Mouse (Mus musculus): ENCODE data around the gene Atp2a2. TPM values are rescaled to one million over a fixed set of nuclear protein-coding genes. Genes with fewer than 3 reads are reported as not detected.

The Atp2a2 gene
- polyA plus RNA-seq, 1 experiment from 2014 or later: 74.1 TPM

DNA sequence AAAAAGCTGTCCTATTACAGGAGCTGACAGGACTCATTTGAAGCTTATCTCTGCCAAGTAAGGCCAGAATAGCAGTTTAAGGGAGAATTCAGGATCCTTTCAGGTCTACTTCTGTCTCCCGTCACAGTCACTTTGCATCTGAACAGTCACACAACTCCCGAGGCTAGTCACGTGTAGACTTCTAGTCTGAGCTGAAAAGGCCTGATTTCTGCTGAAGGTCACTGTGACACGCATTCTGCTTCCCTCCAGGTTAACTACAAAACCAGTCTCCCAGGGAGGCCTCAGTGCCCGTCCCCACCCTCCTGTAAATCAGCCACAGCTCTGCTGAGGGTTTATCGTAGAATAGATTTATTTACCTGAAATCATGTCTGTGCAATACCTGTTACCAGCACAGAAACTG lies 48.8 kb downstream of the Atp2a2 start:
- WGBS: 79% methylated on average over 6 of the region's 6 CpGs
- Histone ChIP-seq H3K27ac (no peak overlapping the region), H3K4me1 (replicated peaks; ENCODE audit: control insufficient read depth, insufficient read depth, low read length) (no peaks in the 10 kb centered on the region), H3K4me2 (replicated peaks) (no peak overlapping the region), H3K9ac (no peak overlapping the region), H3K27me3 (ENCODE audit: control insufficient read depth, insufficient read depth, low read length) (no peaks in the 10 kb centered on the region), H3K36me3 (replicated peaks; ENCODE audit: control insufficient read depth, insufficient read depth) (peaks cover 65% of the 10 kb centered on the region), H3K9me3 (ENCODE audit: control insufficient read depth, low read length) (no peaks in the 10 kb centered on the region), H3K4me3 (replicated peaks; ENCODE audit: low read length) (no peak overlapping the region)
- DNase-seq (ENCODE audit: low spot score) (no peak), ATAC-seq (ENCODE audit: low FRiP score) (no peak)

DNA sequence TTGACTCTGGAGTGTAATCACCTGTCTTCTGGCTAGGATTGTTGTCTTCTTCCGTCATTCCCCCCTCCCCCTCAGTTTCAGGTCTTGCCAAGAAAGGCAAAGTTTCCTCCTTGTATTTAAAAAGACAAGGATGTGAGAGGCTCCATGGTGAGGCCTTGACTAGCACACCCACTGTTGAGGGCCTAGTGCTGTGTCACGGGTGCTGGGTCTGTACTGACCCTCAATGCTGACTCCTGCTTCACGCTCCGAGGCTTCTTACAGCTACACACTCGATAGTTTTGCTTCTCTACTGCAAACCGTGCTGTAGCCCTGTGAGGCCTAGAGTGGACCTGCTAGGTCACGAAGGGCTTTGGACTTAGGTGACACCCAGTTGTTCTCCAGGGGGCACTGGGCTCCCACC lies 49.8 kb downstream of the Atp2a2 start:
- no peaks in the 10 kb centered on the region for H3K9me3 ChIP-seq (ENCODE audit: control insufficient read depth, low read length)
- H3K4me2 ChIP-seq (replicated peaks): no peak overlapping the region
- no peaks in the 10 kb centered on the region for H3K4me1 ChIP-seq (replicated peaks; ENCODE audit: control insufficient read depth, insufficient read depth, low read length)
- peaks cover 56% of the 10 kb centered on the region for H3K36me3 ChIP-seq (replicated peaks; ENCODE audit: control insufficient read depth, insufficient read depth)
- ATAC-seq (ENCODE audit: low FRiP score): no peak
- no peak for DNase-seq (ENCODE audit: low spot score)
- H3K27ac ChIP-seq: no peak overlapping the region
- H3K9ac ChIP-seq: no peak overlapping the region
- no peaks in the 10 kb centered on the region for H3K27me3 ChIP-seq (ENCODE audit: control insufficient read depth, insufficient read depth, low read length)
- no peak overlapping the region for H3K4me3 ChIP-seq (replicated peaks; ENCODE audit: low read length)
- 84% methylated on average over 7 of the region's 7 CpGs for WGBS

DNA sequence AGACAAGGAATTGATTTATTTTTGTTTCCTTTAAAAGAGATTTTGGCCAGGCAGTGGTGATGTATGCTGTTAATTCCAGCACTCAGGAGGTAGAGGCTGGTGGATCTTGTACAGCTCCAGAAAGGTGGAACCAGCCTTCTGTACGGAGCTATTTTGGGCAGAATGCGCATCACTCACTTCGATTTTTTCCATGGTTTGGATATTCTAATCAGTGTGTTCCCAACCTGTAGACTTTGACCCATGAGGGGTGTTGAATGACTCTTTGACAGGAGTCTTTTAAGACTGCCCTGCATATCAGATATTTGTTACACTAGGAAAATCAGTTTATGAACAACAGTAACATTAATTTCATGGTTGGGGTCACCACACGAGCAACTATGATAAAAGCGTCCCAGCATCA lies 50.7 kb downstream of the Atp2a2 start:
- H3K4me1 ChIP-seq (replicated peaks; ENCODE audit: control insufficient read depth, insufficient read depth, low read length): no peaks in the 10 kb centered on the region
- no peak overlapping the region for H3K27ac ChIP-seq
- no peak overlapping the region for H3K4me3 ChIP-seq (replicated peaks; ENCODE audit: low read length)
- DNase-seq (ENCODE audit: low spot score): no peak
- no peak overlapping the region for H3K9ac ChIP-seq
- WGBS: 92% methylated on average over 5 of the region's 5 CpGs
- no peaks in the 10 kb centered on the region for H3K27me3 ChIP-seq (ENCODE audit: control insufficient read depth, insufficient read depth, low read length)
- H3K4me2 ChIP-seq (replicated peaks): no peak overlapping the region
- no peak for ATAC-seq (ENCODE audit: low FRiP score)
- peaks cover 56% of the 10 kb centered on the region for H3K36me3 ChIP-seq (replicated peaks; ENCODE audit: control insufficient read depth, insufficient read depth)
- no peaks in the 10 kb centered on the region for H3K9me3 ChIP-seq (ENCODE audit: control insufficient read depth, low read length)

DNA sequence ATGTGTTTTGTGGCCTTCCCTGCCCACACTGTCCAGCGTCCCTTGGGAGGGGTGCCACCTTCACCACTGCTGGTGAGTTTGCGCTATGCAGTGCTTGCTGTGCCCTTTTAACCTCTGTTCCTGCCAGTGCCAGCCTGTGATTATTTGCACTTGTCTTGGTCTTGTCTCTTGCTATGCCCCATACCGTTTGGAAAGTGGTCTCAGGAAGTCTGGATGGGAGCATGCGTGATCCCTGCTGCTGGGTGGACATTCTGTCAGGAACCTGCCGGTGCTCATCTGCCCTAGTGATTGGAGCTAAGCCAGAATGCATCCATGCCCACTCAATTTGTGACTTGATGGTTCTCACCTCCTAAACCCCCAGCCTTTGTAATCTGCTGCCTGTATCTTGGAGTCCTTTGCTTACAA lies 51.1 kb downstream of the Atp2a2 start:
- ATAC-seq (ENCODE audit: low FRiP score): no peak
- Histone ChIP-seq H3K4me3 (replicated peaks; ENCODE audit: low read length) (no peak overlapping the region), H3K9me3 (ENCODE audit: control insufficient read depth, low read length) (no peaks in the 10 kb centered on the region), H3K9ac (no peak overlapping the region), H3K36me3 (replicated peaks; ENCODE audit: control insufficient read depth, insufficient read depth) (peaks cover 56% of the 10 kb centered on the region), H3K27me3 (ENCODE audit: control insufficient read depth, insufficient read depth, low read length) (no peaks in the 10 kb centered on the region), H3K27ac (no peak overlapping the region), H3K4me2 (replicated peaks) (no peak overlapping the region), H3K4me1 (replicated peaks; ENCODE audit: control insufficient read depth, insufficient read depth, low read length) (no peaks in the 10 kb centered on the region)
- no peak for DNase-seq (ENCODE audit: low spot score)
- WGBS: 74% methylated on average over 5 of the region's 5 CpGs

DNA sequence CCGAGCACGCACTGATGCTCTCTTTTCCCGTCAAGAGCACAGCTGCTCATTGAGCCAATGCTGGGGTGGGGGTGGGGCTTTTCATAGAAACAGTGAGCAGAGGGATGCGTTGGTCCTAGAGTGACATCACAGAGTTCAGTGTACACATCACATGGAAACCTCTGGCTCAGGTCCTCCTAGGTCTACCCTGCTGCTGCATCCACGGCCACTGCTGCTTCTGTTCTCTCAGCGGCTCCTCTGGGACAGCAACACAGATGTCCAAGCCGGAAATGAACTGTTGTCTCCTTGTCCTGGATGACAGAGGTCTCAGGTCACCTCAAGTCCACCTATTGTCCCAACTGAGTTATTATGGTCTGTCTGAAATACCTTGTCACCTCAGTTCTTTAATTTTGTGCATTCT lies 52.1 kb downstream of the Atp2a2 start:
- DNase-seq (ENCODE audit: low spot score) (no peak), ATAC-seq (ENCODE audit: low FRiP score) (no peak)
- WGBS: 29% methylated on average over 7 of the region's 7 CpGs

DNA sequence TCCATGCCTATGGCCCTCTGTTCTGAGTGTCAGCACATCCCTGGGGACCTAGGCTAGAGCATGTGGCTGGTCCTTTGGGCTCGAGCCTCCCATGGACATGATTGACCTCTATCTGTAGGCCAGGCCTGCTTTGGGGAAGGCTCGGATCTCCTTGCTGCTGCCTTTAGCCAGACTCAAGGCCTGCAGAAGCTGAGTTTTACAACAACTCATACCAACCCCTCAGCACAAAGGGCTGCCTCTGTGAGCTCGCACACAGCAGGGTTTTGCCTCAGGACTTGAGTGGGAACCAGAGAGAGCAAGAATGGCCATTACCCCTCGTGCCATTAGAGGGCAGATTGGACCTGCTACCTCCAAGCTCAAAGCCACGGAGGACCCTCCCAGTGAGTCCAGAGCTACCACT lies 53.2 kb downstream of the Atp2a2 start:
- Histone ChIP-seq H3K36me3 (replicated peaks; ENCODE audit: control insufficient read depth, insufficient read depth) (peaks cover 56% of the 10 kb centered on the region), H3K4me2 (replicated peaks) (no peak overlapping the region)

More for the DNA sequence above, 52.1 kb downstream of the Atp2a2 start:
- Histone ChIP-seq H3K9me3 (ENCODE audit: control insufficient read depth, low read length) (no peaks in the 10 kb centered on the region), H3K9ac (no peak overlapping the region), H3K4me3 (replicated peaks; ENCODE audit: low read length) (no peak overlapping the region), H3K27ac (no peak overlapping the region), H3K4me1 (replicated peaks; ENCODE audit: control insufficient read depth, insufficient read depth, low read length) (no peaks in the 10 kb centered on the region), H3K36me3 (replicated peaks; ENCODE audit: control insufficient read depth, insufficient read depth) (peaks cover 56% of the 10 kb centered on the region), H3K4me2 (replicated peaks) (no peak overlapping the region), H3K27me3 (ENCODE audit: control insufficient read depth, insufficient read depth, low read length) (no peaks in the 10 kb centered on the region)

DNA sequence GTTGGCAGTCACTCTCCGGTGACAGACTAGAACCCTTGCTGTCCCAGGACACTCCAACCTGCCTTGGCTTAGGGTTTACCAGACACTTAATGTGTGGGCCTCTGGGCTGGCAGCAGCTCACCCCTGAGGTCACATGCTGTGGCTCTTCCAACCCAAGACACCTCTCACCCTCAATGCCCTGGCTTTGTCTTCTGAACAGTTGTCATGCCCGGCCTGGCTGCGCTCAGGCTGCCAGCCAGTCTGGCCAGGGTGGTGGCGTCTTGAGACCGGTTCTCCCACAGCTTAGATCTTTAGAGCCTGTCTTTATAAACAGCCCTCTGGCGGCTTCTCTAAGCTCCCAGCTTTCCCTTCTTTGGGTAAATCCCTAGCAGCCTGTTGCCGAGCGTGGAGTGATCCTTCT lies 54.2 kb downstream of the Atp2a2 start:
- H3K9ac ChIP-seq: no peak overlapping the region
- 92% methylated on average over 8 of the region's 8 CpGs for WGBS
- no peak overlapping the region for H3K27ac ChIP-seq
- peaks cover 56% of the 10 kb centered on the region for H3K36me3 ChIP-seq (replicated peaks; ENCODE audit: control insufficient read depth, insufficient read depth)
- no peaks in the 10 kb centered on the region for H3K27me3 ChIP-seq (ENCODE audit: control insufficient read depth, insufficient read depth, low read length)
- H3K4me2 ChIP-seq (replicated peaks): no peak overlapping the region
- no peak overlapping the region for H3K4me3 ChIP-seq (replicated peaks; ENCODE audit: low read length)
- no peaks in the 10 kb centered on the region for H3K4me1 ChIP-seq (replicated peaks; ENCODE audit: control insufficient read depth, insufficient read depth, low read length)
- ATAC-seq (ENCODE audit: low FRiP score) (no peak), DNase-seq (ENCODE audit: low spot score) (no peak)
- no peaks in the 10 kb centered on the region for H3K9me3 ChIP-seq (ENCODE audit: control insufficient read depth, low read length)

More for the DNA sequence above, 53.2 kb downstream of the Atp2a2 start:
- Histone ChIP-seq H3K9me3 (ENCODE audit: control insufficient read depth, low read length) (no peaks in the 10 kb centered on the region), H3K4me3 (replicated peaks; ENCODE audit: low read length) (no peak overlapping the region), H3K9ac (no peak overlapping the region), H3K4me1 (replicated peaks; ENCODE audit: control insufficient read depth, insufficient read depth, low read length) (no peaks in the 10 kb centered on the region), H3K27me3 (ENCODE audit: control insufficient read depth, insufficient read depth, low read length) (no peaks in the 10 kb centered on the region), H3K27ac (no peak overlapping the region)
- DNase-seq (ENCODE audit: low spot score) (no peak), ATAC-seq (ENCODE audit: low FRiP score) (no peak)
- WGBS: 84% methylated on average over 5 of the region's 5 CpGs

DNA sequence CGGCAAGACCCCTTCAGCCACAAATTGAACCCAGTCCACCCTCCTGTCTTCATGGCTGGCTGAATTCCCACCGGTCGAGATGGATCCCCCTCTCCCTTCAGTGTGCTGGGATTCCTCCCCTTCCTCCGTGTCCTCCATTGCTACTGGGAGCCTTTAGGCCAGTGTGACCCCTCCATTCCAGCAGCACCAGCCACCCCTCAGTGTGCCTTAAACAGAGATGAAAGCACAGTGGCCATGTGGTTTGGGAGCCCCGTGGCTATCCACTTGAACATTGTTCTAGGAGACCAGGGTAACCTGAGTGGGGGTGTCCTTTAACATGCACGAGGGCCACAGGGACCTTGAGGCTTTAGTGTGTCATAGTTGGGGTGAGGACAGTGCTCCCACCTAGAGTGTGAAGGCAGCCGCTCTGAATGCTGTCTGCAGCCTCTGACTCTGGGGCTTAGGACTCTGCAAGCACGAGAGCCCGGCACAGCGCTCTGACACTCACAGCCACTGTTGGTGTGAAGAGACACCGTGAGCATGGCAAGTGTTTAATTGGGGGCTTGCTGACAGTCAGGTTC lies 56.9 kb downstream of the Atp2a2 start:
- Histone ChIP-seq H3K27me3 (ENCODE audit: control insufficient read depth, insufficient read depth, low read length) (no peaks in the 10 kb centered on the region), H3K4me1 (replicated peaks; ENCODE audit: control insufficient read depth, insufficient read depth, low read length) (no peaks in the 10 kb centered on the region), H3K4me2 (replicated peaks) (no peak overlapping the region), H3K4me3 (replicated peaks; ENCODE audit: low read length) (no peak overlapping the region), H3K27ac (no peak overlapping the region), H3K36me3 (replicated peaks; ENCODE audit: control insufficient read depth, insufficient read depth) (peaks cover 72% of the 10 kb centered on the region), H3K9ac (no peak overlapping the region), H3K9me3 (ENCODE audit: control insufficient read depth, low read length) (no peaks in the 10 kb centered on the region)
- WGBS: 91% methylated on average over 11 of the region's 11 CpGs
- DNase-seq (ENCODE audit: low spot score) (no peak), ATAC-seq (ENCODE audit: low FRiP score) (no peak)

DNA sequence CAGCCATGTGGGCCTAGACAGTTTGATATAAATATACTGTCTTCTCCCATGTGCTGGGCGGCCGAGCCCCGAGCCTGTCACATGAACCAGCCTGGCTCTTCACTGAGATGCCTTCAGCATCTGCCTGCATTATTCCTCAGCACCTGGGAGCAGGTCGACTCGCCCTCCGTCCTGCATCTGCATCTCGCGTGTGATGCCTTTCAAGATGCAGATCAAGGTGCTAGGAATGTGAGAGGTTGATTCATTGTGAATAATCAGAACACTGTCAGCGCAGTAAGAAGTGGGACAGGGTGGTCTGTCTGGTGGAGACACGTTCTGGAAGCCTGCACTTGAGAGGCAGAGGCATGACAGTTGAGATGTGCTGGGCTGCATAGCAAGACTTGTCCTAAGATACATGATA lies 57.5 kb downstream of the Atp2a2 start:
- H3K27ac ChIP-seq: no peak overlapping the region
- no peak for DNase-seq (ENCODE audit: low spot score)
- peaks cover 78% of the 10 kb centered on the region for H3K36me3 ChIP-seq (replicated peaks; ENCODE audit: control insufficient read depth, insufficient read depth)
- no peak overlapping the region for H3K4me2 ChIP-seq (replicated peaks)
- no peak overlapping the region for H3K9ac ChIP-seq
- 94% methylated on average over 10 of the region's 10 CpGs for WGBS
- no peaks in the 10 kb centered on the region for H3K27me3 ChIP-seq (ENCODE audit: control insufficient read depth, insufficient read depth, low read length)
- no peaks in the 10 kb centered on the region for H3K9me3 ChIP-seq (ENCODE audit: control insufficient read depth, low read length)
- no peak overlapping the region for H3K4me3 ChIP-seq (replicated peaks; ENCODE audit: low read length)
- no peaks in the 10 kb centered on the region for H3K4me1 ChIP-seq (replicated peaks; ENCODE audit: control insufficient read depth, insufficient read depth, low read length)
- no peak for ATAC-seq (ENCODE audit: low FRiP score)

DNA sequence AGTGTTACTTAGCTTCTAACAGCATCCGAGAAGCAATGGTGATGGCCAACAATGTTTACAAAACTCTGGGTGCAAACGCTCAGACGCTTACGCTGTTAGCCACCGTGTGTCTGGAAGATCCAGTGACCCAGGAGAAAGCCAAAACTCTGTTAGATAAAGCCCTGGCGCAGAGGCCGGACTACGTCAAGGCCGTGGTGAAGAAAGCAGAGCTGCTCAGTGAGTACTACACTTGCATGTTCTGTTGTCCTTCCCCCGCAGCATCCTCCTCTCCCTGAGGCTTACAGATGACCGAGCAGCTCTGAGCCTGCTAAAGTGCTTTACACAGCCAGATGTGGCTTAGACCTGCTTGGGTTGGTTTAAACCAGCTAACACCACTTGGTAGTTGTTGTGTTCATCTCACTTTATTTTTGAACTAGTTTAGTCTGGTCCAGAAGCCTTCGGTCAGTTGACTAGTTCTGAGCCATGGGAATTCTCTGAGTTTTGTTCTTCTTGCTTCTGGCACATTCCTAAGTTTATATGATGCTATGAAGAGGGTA lies 61.9 kb downstream of the Atp2a2 start:
- DNase-seq (ENCODE audit: low spot score): no peak
- no peak overlapping the region for H3K9ac ChIP-seq
- no peak overlapping the region for H3K4me2 ChIP-seq (replicated peaks)
- H3K36me3 ChIP-seq (replicated peaks; ENCODE audit: control insufficient read depth, insufficient read depth): peaks cover 100% of the 10 kb centered on the region
- no peak overlapping the region for H3K27ac ChIP-seq
- H3K4me1 ChIP-seq (replicated peaks; ENCODE audit: control insufficient read depth, insufficient read depth, low read length): no peaks in the 10 kb centered on the region
- H3K27me3 ChIP-seq (ENCODE audit: control insufficient read depth, insufficient read depth, low read length): no peaks in the 10 kb centered on the region
- no peak overlapping the region for H3K4me3 ChIP-seq (replicated peaks; ENCODE audit: low read length)
- H3K9me3 ChIP-seq (ENCODE audit: control insufficient read depth, low read length): no peaks in the 10 kb centered on the region
- no peak for ATAC-seq (ENCODE audit: low FRiP score)
- WGBS: 96% methylated on average over 12 of the region's 12 CpGs

All from hindbrain, embryonic 14.5 days (tissue).